Mouse (Mus musculus) CD4-positive, CD25-positive, alpha-beta regulatory T cell, adult 2 months (primary cell): ENCODE data around the gene Rtn1.
A peak's percentile ranks its signal among the peaks of the same experiment; 100 is the strongest.

Source experiments
- DNase-seq: peaks from one replicate; pipeline ENCODE4 v3.0.0-alpha.2; 2012; ENCODE audit warnings: low read depth, low spot score

The Rtn1 gene

DNA sequence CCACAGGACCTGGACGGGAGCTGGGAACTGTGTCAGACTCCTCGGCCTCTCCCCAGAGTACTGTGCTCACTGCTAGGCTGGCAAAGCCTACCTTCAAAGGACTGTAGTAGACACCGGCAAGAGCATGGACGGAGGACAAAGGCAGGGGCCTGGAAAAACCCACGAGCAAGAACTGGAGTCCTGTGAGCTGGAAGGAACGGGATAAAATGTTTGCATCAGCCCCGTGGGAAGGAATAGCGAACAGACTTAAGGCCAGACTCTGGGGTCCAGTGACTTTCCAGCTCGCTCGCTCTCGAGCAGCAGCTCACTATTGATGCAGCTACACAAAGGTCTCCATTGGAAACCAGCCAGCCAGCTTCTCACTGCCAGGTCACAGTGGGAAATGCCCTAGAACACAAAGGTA is 34.0 kb downstream of the Rtn1 start:
- DNase-seq: no peak

DNA sequence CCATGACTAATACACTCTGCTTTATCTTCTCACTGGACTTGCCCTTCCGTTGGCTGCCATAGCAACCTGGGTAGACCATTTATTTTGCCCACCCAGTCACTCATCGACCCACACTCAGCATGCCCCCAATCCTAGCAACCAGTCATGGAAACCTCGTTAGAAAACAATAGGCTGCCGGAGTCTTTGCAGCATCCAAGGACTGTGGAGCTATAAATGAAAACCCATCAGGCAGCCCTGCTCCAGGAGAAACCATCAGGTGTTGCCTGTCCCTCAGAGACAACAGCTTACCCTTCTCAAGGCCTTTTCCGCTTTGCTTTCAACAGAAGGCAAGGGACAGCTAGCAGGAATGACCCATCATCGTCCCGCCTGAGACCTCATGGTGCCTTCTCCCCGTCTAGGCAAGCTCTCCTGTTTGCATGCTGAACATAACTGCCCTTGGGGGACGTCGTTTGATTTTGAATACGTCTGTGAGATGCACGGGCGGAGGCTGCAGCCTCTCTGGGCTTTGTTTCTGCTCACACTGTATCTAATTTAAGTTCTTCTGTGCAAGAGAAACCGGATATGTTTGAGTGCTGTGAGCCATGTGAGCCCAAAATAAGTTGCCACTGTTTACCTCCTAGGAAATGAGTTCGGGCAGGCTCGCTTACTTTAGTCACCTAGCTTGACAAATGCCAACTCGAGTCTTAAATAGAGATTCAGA is 34.8 kb downstream of the Rtn1 start:
- no peak for DNase-seq

DNA sequence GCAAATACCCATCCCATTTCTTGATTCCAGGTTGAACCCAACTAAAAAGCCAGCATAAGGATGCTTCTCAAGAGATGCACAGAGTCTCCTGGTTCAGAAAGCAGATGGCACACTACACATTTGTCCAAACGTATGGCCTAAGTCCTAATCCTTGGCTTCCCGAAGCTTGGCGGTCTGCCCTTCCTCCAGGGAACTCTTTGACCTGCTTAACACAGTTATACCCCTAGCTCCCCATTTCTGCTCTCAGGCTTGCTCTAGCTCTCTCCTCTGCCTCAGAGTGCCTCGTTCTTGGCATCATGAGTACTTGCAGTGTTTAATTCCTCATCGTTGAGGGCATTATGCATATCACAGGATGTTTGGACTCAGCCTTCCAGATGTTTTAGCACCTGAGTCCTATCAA is 38.8 kb downstream of the Rtn1 start:
- no peak for DNase-seq

DNA sequence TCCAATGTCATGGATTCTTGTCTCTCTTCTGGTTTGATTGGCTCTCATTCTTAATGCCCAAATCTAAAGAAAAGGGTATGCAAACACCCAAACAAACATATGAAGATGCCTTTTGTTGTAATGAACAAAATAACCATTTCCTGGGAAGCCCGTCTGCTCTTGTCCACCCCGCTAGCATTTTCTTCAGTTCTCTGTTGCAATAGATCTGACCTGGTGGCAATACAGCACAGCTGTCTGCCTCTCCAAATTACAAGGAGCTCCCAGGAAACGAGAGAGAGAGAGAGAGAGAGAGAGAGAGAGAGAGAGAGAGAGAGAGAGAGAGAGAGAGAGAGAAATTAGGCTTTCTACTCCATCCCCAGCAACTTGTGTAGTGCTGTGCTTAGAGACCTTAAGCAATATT is 42.1 kb downstream of the Rtn1 start:
- DNase-seq: no peak

DNA sequence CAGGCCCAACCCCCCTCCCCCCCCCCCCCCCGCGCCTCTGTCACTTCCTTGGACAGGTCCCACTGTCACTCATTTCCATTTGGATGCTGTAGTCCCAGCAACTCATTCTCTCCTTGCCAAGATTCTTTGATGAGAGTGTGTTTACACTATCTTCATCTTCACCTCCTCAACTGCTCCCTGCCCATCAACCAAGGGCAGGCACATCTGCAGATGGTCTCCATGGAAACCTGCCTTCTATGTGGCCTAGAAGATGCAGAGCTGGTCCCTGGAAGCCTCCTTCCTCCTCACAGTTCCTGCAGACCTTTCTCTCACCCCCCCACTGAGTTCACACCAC is 42.8 kb downstream of the Rtn1 start:
- DNase-seq: no peak

DNA sequence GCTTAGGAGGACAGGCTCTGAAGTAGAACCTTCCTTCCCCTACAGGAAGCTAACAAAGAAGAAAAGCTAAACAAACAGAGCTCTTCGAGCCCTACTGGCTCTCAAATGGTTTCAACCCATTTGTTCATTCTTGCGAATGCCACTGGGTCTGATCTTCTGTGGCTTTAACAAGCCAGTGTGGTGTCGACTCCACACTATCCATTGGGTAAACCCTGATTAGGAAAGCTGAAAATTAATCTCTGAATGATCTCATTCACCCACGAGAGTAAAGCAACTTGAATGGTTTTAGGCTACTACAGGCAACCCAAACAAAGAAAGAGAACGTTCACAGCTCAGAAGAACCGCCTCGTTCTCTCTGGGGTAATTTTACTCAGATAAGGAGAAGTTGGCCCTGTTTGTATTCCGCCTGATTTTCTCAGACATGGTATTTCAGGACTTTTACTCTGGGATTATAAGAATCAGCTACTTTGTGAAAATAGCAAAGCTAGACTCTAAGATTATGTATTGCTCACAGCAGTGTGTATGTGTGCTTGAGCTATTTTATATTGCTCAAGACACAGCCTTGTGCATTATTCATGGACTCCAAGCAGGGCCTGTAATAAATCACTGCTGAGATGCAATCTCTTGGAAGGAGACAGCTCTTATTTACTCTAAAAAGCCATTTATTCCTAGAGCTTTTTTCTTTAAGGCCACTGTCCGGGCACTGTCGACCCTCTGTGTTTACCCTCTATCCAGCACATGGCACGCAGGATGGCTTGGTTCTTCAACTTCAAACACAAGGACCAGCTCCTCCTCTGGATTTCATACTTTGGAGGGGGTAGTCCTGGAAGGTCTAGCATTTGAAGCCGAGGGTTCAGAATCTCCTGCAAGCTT is 43.4 kb downstream of the Rtn1 start:
- DNase-seq: no peak

DNA sequence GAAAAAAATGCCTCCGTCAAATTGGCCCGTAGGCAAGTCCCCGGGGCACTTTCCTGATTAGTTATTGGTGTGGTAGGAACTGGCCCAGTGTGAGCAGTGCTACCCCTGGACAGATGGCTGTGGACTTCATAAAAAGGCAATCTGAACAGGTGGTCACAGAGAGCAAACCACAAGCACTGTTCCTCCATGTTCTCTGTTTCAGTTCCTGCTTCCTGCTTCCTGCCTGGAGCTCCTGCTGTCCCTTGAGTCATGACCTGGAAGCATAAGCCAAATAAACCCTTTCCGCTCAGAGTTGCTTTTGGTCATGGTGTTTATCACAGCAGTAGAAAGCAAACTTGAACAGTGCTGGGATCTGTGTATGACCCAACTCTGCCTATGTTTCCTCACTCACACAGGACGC is 44.3 kb downstream of the Rtn1 start:
- DNase-seq: no peak

DNA sequence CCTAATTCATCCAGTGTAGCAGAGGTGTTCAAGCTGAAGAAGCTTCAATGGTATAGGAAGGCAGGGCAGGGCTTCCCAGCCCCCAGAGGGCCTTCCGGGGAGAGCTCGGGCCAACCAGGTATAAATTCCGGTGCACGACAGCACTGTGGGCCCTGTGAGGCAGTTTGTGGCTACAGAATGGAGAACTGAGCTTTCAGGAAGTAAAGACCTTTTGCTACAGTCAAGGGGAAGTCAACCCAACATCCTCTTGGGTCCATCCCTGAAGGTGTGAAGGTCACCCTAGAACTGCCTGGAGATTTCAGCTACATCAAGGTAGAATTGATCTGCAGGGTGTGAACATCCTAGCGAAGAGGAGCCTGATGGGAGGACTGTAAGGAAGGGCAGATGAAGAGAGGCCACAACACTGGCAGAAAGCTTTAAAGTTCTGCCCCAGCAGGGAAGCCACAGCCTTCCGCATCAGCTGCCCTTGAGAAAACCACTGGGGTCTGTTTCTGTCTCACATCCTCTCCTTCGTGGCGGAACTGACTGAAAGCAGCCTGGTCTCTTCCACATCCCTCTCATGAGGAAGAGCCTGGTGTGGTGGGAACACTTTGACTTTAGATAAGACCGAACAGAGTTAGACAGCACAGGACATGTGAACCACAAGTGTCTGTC is 47.0 kb downstream of the Rtn1 start:
- peak; percentile 24 for DNase-seq

DNA sequence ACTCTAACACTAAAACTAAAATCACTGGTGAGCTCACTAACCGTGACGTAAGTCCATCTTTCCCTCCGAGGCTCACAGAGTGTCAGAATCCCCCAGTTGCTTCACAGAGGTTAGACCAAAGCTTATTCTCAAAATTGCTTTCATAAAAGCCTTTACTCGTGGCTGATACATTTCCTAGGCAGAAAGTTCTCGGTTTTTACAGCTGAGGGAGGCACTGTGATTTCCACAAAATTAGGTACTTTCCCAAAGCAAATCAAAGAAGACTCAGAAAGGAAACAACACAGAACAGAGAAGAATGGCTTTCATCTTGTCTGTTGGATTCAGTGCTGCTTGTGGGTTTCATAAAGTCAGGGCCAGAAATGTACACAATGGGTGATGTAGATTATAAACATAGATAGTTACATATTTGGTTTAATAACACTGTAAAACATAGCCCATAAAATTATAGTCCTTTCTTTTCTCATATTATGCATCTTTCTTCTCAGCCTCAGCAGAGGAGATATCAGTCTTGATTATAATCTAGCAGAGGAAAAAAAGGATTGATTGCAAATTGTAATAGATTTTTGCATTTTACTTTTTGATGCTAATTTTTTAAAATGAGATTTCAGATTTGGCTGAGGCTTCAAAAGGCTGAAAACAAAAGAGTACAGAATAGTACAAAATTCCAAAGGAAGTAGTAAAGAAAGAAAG is 47.8 kb downstream of the Rtn1 start:
- DNase-seq: peak; percentile 29

DNA sequence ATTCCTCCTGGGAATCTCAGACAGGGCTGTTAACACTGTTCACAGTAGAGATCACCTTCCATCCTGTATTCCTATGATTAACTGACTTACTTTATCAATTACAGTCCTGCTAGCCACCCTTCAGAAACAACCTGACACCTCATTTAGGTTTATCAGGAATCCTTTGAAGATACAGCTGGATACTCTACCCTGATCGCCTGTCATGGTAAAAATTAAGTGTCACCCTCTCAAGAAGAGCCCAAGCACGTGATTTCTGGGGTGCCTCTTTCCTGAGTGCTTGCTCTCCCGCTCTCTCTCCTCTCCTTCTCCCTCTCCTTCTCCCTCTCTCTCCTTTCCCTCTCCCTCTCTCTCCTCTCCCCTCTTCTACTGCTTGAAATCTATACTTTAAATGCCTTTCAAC is 49.0 kb downstream of the Rtn1 start:
- DNase-seq: no peak

DNA sequence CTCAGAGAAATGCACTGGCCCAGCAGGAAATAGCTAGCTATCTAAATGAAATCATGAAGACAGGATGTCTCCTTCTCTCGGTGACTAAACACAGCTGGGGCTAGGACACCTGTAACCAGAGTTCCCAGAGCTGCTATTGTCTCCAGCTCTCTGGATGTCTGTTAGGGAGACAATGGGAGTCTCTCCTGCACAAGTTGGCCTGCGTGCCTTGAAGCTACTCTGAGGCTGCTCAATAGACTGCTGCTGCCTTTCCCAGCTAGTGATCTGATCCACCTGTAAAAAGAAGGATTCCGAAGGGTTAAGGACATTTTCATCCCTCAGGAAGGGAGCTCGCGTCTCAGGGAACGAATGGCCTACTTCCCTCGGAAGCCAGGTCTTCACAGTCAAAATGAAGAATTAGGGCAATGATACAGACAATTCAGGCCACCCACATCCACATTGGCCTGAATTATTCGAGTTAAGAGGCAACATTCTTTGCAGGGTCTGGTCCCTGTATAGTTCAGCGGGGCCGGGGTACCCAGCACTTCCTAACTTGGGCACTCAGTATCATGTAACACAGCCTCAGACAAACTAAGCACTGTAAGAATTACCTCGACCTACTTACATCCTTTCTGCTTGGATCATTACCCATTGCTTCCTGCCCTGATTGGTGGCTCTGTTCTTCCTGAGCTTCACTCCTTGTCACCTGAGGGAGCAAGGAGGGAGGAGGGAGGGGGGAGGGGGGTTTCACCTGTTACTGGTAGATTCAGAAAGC is 51.0 kb downstream of the Rtn1 start:
- DNase-seq: peak; percentile 15

DNA sequence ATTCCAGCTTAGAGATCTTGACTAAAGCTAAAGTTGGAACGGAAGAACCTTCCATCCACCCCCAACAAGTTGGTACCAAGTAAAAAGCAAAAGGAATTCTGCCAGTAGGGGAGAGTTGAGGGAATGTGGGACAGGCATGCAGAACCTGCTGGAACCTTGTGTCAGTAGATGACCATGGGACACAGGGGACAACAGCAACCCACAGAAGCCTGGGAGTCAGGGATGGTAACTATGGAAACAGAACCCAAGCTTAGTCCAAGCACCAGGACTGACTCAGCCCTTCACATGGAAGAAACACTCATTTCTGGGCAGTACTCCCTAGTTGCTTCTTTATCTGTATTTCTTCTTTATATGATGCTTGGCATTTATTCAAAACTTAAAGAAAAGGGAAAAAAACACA is 54.6 kb downstream of the Rtn1 start:
- no peak for DNase-seq

DNA sequence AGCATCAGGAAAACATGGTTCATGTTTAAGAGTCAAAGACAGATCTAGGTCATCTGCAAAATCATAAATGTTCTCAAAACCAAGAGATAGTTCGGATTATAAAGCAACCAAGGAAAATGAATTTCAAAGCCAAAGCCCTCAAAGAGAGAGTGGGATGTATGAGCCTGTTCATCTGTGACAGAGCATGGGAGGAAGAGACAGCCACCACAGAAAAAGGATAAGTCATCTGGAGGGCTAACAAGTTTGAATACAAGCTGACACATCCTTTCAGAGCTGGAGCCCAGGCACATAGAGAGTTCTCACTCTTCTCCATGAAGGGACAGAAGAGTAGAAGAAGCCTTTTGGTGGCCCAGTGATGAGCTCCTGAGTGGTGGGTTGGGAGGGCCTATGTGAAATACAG is 55.3 kb downstream of the Rtn1 start:
- no peak for DNase-seq

DNA sequence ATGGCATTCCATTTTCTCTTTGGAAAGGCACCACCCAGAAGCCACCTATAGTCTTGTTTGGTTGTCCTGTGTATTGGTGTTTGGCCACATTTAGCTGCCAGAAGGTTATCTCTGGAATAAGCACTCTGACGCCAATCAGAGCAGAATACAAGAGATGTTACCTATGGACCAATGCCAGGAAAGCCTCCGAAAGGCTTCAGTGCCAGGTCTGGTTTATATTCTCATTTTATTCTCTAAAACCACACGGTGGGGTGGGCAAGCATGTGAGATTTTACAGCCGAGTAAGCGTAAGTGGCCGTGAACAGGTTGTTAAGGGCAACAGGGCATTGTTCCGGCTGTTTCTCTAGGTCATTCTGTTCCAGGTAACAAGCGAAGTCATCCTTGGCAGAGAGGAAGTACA is 60.3 kb downstream of the Rtn1 start:
- DNase-seq: no peak

DNA sequence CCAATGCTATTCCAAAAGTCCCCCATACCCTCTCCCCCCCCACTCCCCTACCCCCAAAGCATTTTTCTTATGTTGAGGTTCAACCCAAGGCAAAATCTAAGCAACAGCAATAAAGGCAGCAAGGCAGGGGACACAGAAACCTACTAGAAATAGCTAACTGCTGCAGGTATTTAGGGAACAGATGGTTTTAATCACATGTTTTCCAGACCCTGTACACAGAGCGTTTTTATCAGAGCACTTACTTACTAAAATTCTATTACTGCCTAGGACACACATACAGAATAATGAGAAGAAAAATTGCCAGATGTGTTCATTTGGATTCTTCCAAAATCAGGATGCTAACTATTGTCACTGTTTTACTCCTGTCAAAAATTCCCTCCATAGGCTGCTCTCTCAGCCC is 61.7 kb downstream of the Rtn1 start:
- DNase-seq: no peak

DNA sequence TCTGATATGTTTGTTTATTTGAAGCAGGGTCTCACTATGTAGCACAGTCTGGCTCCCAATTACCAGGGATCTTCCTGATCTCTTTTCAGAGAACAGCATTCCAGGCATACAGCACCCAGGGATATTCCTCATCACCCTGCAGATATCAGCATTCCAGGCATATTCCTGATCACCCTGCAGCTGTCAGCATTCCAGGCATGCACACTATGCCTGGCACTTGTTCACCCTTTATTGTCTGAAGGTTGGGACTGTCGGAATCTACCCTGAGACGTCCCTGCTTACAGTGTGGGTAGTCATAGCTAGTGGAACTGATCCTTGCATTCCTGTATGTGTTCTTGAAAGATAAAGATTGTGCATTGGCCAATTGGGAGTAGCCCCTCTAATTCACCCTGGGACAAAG is 65.2 kb downstream of the Rtn1 start:
- DNase-seq: no peak

DNA sequence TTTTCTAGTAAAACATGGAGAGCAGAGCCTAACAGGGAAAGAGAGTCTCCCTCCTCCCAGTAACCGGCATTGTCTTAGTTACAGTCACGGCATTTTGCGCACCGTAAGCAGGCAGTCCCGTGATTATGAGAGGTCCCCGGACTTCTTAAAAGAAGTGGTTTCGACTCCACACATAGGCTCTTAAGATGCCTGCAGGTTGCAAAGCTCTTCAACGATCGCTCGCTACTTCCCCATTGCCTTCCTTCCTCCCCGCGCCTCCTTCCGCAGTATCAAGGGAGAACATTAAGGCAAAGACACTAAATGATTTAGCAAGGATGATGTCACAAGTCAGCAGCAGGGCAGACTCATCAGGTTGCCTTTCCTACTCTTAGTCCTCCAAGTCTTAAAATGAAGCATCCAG is 72.8 kb downstream of the Rtn1 start:
- DNase-seq: no peak

DNA sequence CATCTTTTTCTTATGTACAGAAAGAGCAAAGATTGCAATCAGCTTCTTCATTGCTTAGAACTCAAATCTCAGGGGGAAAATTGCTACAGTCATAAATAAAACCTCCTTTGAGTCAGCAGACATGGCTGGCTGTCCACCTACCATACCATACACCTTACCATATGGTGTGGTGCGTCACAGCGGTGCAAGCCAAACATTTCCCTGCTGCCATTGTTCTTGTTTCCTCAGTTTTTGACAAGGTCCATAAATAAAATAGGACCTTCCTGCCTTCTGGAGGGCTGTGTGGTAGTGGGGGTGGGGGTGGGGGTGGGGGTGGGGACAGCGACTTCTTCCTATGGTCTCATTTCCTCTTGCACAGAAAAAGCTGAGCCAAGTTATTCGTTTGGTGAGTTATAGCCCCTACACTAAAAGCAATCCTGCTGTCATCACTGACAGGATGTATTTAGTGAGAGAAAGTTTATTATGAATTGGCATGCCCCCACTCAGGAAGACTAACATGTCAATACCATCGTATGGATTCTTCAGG is 76.3 kb downstream of the Rtn1 start:
- DNase-seq: no peak

DNA sequence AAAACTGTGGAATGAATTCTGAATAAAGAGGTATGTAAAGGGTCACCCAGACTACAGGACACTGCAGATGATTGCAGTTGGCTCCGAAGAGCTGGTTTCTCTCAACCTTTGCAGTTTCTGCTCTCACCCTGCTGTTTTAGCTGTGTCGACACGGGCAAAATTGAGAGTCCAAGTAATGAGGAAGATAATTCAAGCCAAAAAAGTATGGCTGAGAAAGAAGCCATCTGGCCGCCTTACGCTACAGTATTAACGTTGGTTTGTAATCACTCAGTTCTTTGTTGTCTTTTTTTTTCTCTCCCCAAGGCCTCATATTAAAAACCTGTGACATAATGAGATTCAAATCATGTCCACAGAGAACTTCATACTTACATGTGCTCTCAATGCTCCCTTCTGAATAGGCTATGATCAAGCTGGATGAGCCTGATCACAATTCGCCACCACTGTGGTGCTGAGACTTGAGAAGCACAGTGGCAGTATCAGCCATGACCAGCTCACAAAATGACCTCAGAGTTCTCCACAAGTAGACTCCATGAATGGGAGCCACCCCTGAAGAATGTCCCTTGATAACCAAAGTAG is 76.9 kb downstream of the Rtn1 start:
- no peak for DNase-seq

DNA sequence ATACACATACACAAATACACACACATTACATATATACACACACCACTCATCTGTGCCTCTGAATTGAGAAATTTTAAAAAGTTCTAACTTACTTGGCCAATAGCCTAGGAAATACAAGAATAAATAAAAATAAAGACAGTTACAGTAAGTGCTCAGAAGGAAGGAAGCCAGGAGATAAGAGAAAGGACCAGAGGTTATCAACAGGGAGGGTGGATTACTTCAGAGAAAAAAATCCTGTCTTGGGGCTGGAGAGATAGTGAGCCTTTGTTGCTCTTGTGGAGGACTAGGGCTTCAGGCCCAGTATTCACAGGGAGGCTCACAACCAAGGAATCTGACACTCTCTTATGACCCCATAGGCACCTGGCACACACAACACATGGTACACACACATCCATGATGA is 82.8 kb downstream of the Rtn1 start:
- no peak for DNase-seq

DNA sequence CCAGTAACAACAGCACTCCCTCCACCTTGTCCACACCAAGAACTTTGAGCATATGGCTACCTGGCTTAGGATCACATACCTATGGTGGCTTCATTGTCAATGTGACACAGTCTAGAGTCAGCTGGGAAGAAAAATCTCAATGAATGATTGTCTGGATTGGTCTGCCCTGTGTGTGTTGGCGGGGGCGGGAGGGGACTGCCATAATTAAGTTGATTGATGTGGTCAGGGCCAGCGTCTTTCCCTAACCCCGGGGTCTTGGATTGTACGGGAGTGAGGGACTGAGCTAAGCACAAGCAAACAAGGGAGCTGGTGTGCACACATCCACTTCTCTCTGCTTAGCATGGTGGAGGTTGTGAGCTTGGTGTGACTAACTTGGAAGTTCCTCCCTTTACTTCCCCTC is 83.8 kb downstream of the Rtn1 start:
- no peak for DNase-seq
